Comparison of ENCODE assay signal across 35 mouse cellular contexts in genomic region chr7:43780241-43780640, GRCm38 (mm10). TPM values are rescaled to one million over a fixed set of nuclear protein-coding genes. Genes with fewer than 3 reads are reported as not detected.
DNase-seq lines count a peak whose midpoint lies in the region; ATAC-seq and TF ChIP-seq lines count a peak whose summit lies in the region.
"Had no signal": no experiment of that assay in that cellular context is flagged by ENCODE, and none has a peak within 500 bp of the region (broad histone marks: within the 10 kb centered on the region; RNA-seq: fewer than 3 reads in every experiment).

No protein-coding gene starts in this region.

- H3K9ac ChIP-seq in forebrain, embryonic 16.5 days (replicated peaks; ENCODE audit: low read depth, low read length): no peak overlapping the region
- H3K9ac ChIP-seq: forebrain, embryonic 12.5 days; hindbrain, embryonic 13.5 days; liver, embryonic 14.5 days; midbrain, embryonic 15.5 days had no signal

- no peak overlapping the region for H3K4me2 ChIP-seq in forebrain, embryonic 16.5 days (ENCODE audit: low read length)
- H3K4me2 ChIP-seq: forebrain, embryonic 12.5 days; heart, embryonic 11.5 days; hindbrain, embryonic 13.5 days; midbrain, embryonic 15.5 days had no signal

- peak overlapping the region; percentile 3; the same call in 1 of the 2 replicates for H3K27ac ChIP-seq in gastrocnemius, adult 2 months
- H3K27ac ChIP-seq in layer of hippocampus, adult 2 months: peak overlapping the region; percentile 57; the same call in 1 of the 2 replicates
- H3K27ac ChIP-seq in forebrain, embryonic 16.5 days (ENCODE audit: low read length): no peak overlapping the region
- H3K27ac ChIP-seq: forebrain, embryonic 12.5 days; hindbrain, embryonic 13.5 days; liver, embryonic 14.5 days; midbrain, embryonic 15.5 days had no signal

- no peaks in the 10 kb centered on the region for H3K9me3 ChIP-seq in forebrain, embryonic 16.5 days (ENCODE audit: control insufficient read depth, low read length)
- H3K9me3 ChIP-seq: forebrain, embryonic 12.5 days; hindbrain, embryonic 13.5 days; midbrain, embryonic 15.5 days had no signal

- no peaks in the 10 kb centered on the region for H3K36me3 ChIP-seq in forebrain, embryonic 16.5 days (ENCODE audit: control insufficient read depth, insufficient read depth)
- H3K36me3 ChIP-seq: forebrain, embryonic 12.5 days; hindbrain, embryonic 13.5 days; midbrain, embryonic 15.5 days had no signal

- intact Hi-C loops in gastrocnemius, adult 2 months (cut with DNase I): loop anchor here (5.0 kb wide), 1 partner anchor 98 kb away; no protein-coding TSS in a partner anchor

- TF ChIP-seq CTCF in gastrocnemius, adult 2 months (IDR thresholded peaks at IDR 0.05): no peak
- no peak for TF ChIP-seq CTCF in layer of hippocampus, adult 2 months (conservative IDR thresholded peaks at IDR 0.05)

- no peaks in the 10 kb centered on the region for H3K27me3 ChIP-seq in forebrain, embryonic 16.5 days (replicated peaks; ENCODE audit: control insufficient read depth, insufficient read depth, low read length)

- no peak for DNase-seq in gastrocnemius, adult 2 months
- no peak for DNase-seq in gastrocnemius, postnatal 10 days
- DNase-seq in layer of hippocampus, adult 2 months (ENCODE audit: low spot score in 2 of 2): no peak
- no peak for DNase-seq in layer of hippocampus, postnatal 10 days (ENCODE audit: low spot score in 2 of 2)
- DNase-seq in 3T3-L1 (ENCODE audit: low read depth, low spot score): peak; percentile 45
- DNase-seq in brain, adult 2 months (ENCODE audit: low read depth, low spot score): peak; percentile 41
- no peak for DNase-seq in adrenal gland, adult 8-10 months
- DNase-seq: adrenal gland, adult 2 months; cerebellum, adult 11 months; cerebellum, adult 9-10 months; cerebellum, postnatal 36 days; gastrocnemius, postnatal 25 days; heart, adult 18-20 months; heart, postnatal 4 days; kidney, adult 9 months; kidney, postnatal 25 days; left cerebral cortex, postnatal 4 days; liver; lung, adult 2 months; lung, postnatal 10 days; right cerebral cortex, postnatal 25 days had no signal

- 72% methylated on average over 6 of the region's 6 CpGs for WGBS in forebrain, embryonic 16.5 days

- peaks cover 5% of the 10 kb centered on the region; the same call in 1 of the 2 replicates for H3K4me1 ChIP-seq in forebrain, embryonic 16.5 days (replicated peaks; ENCODE audit: control insufficient read depth, insufficient read depth, low read length)

- H3K4me3 ChIP-seq in gastrocnemius, adult 2 months: no peak overlapping the region
- no peak overlapping the region for H3K4me3 ChIP-seq in layer of hippocampus, adult 2 months
- no peak overlapping the region for H3K4me3 ChIP-seq in forebrain, embryonic 16.5 days (replicated peaks; ENCODE audit: low read length)
- H3K4me3 ChIP-seq: forebrain, embryonic 12.5 days; hindbrain, embryonic 13.5 days; midbrain, embryonic 15.5 days had no signal

- no peak for ATAC-seq in forebrain, embryonic 16.5 days
- ATAC-seq: activated CD4-positive, CD25-positive, alpha-beta regulatory T cell, adult 4 months; CD4-positive, CD25-positive, alpha-beta regulatory T cell, adult 4 months; midbrain, embryonic 15.5 days had no signal

RNA-seq across cellular contexts. Expression of gene Klk10, which starts 0.6 kb away (rescaled TPM):
- 1 to 10 TPM in 1 of 2 experiments, under 1 TPM in 1; 0.69 to 1.4 TPM for total RNA-seq in gastrocnemius, adult 2 months (2021)
- total RNA-seq in gastrocnemius, postnatal 10 days (2021): under 1 TPM; 0.28 to 0.32 TPM
- total RNA-seq in layer of hippocampus, adult 2 months (2021): 1 to 10 TPM; 1.5 to 1.7 TPM
- total RNA-seq in layer of hippocampus, postnatal 10 days (2021): under 1 TPM; 0.31 to 0.43 TPM
- total RNA-seq in adrenal gland, adult 8-10 months (2022): under 1 TPM; 0.23 to 0.68 (median 0.52) TPM
- 0.35 TPM in 2 replicates for polyA plus RNA-seq in forebrain, embryonic 16.5 days (2015; fragmentation: Nextera tagmentation; extraction: Ambion mirVana)
- total RNA-seq: heart, postnatal 4 days; left cerebral cortex, adult 8-10 months; left cerebral cortex, postnatal 4 days had no signal
- polyA plus RNA-seq: forebrain, embryonic 12.5 days; hindbrain, embryonic 13.5 days; neural tube, embryonic 11.5 days had no signal

RNA-seq across cellular contexts. Expression of gene Klk11, which starts 5.8 kb away (rescaled TPM):
- under 1 TPM in 1 of 2 experiments, not detected in 1; 0.41 TPM for total RNA-seq in gastrocnemius, adult 2 months (2021)
- total RNA-seq in gastrocnemius, postnatal 10 days (2021): not detected
- not detected for total RNA-seq in layer of hippocampus, adult 2 months (2021)
- not detected for total RNA-seq in layer of hippocampus, postnatal 10 days (2021)
- total RNA-seq in adrenal gland, adult 8-10 months (2022): under 1 TPM in 1 of 4 experiments, not detected in 3; 0.32 TPM
- polyA plus RNA-seq in forebrain, embryonic 16.5 days (2015; fragmentation: Nextera tagmentation; extraction: Ambion mirVana): not detected in 2 replicates
- total RNA-seq: adrenal gland, adult 2 months; gastrocnemius, postnatal 25 days; heart, postnatal 4 days; layer of hippocampus, adult 18-20 months; layer of hippocampus, postnatal 25 days; left cerebral cortex, adult 8-10 months; left cerebral cortex, postnatal 4 days; neutrophil, adult 5-6 weeks had no signal
- polyA plus RNA-seq: adrenal gland, adult 2 months; forebrain, embryonic 12.5 days; heart, embryonic 11.5 days; hindbrain, embryonic 13.5 days; liver, embryonic 14.5 days; neural tube, embryonic 11.5 days had no signal

RNA-seq across cellular contexts. Expression of gene Klk9, which starts 11.4 kb away (rescaled TPM):
- total RNA-seq in gastrocnemius, adult 2 months (2021): not detected
- not detected for total RNA-seq in gastrocnemius, postnatal 10 days (2021)
- total RNA-seq in layer of hippocampus, adult 2 months (2021): not detected
- not detected for total RNA-seq in layer of hippocampus, postnatal 10 days (2021)
- total RNA-seq in adrenal gland, adult 8-10 months (2022): not detected
- polyA plus RNA-seq in forebrain, embryonic 16.5 days (2015; fragmentation: Nextera tagmentation; extraction: Ambion mirVana): 0.23 TPM in 1 of 2 replicates, not detected in the other
- total RNA-seq: adrenal gland, adult 2 months; gastrocnemius, postnatal 25 days; heart, adult 18-20 months; heart, postnatal 4 days; layer of hippocampus, adult 18-20 months; left cerebral cortex, adult 8-10 months; left cerebral cortex, postnatal 4 days; neutrophil, adult 5-6 weeks had no signal
- polyA plus RNA-seq: activated CD4-positive, CD25-positive, alpha-beta regulatory T cell, adult 4 months; adrenal gland, adult 2 months; CD4-positive, CD25-positive, alpha-beta regulatory T cell, adult 4 months; forebrain, embryonic 12.5 days; heart, embryonic 11.5 days; liver, embryonic 14.5 days; neural tube, embryonic 11.5 days had no signal

RNA-seq across cellular contexts. Expression of gene Klk12, which starts 11.5 kb away (rescaled TPM):
- total RNA-seq in gastrocnemius, adult 2 months (2021): not detected
- total RNA-seq in gastrocnemius, postnatal 10 days (2021): not detected
- total RNA-seq in layer of hippocampus, adult 2 months (2021): not detected
- not detected for total RNA-seq in layer of hippocampus, postnatal 10 days (2021)
- not detected for total RNA-seq in adrenal gland, adult 8-10 months (2022)
- polyA plus RNA-seq in forebrain, embryonic 16.5 days (2015; fragmentation: Nextera tagmentation; extraction: Ambion mirVana): not detected in 2 replicates
- total RNA-seq: adrenal gland, adult 2 months; gastrocnemius, postnatal 25 days; heart, adult 18-20 months; heart, postnatal 4 days; layer of hippocampus, adult 18-20 months; layer of hippocampus, postnatal 25 days; left cerebral cortex, adult 8-10 months; left cerebral cortex, postnatal 4 days; neutrophil, adult 5-6 weeks had no signal
- polyA plus RNA-seq: activated CD4-positive, CD25-positive, alpha-beta regulatory T cell, adult 4 months; adrenal gland, adult 2 months; CD4-positive, CD25-positive, alpha-beta regulatory T cell, adult 4 months; forebrain, embryonic 12.5 days; heart, embryonic 11.5 days; heart, embryonic 16.5 days; hindbrain, embryonic 13.5 days; liver, embryonic 14.5 days; midbrain, embryonic 15.5 days; neural tube, embryonic 11.5 days had no signal

RNA-seq across cellular contexts. Expression of gene Klk8, which starts 17.1 kb away (rescaled TPM):
- total RNA-seq in gastrocnemius, adult 2 months (2021): 1 to 10 TPM; 1.7 to 2.5 TPM
- total RNA-seq in gastrocnemius, postnatal 10 days (2021): 1 to 10 TPM; 2.0 to 2.2 TPM
- total RNA-seq in layer of hippocampus, adult 2 months (2021): 10 to 100 TPM; 25.2 to 27.6 TPM
- total RNA-seq in layer of hippocampus, postnatal 10 days (2021): 10 to 100 TPM; 23.5 to 25.0 TPM
- 1 to 10 TPM; 1.8 to 3.7 (median 3.2) TPM for total RNA-seq in adrenal gland, adult 8-10 months (2022)
- polyA plus RNA-seq in forebrain, embryonic 16.5 days (2015; fragmentation: Nextera tagmentation; extraction: Ambion mirVana): 5.8 and 6.8 TPM in 2 replicates

Comparison
In these comparisons a context has a peak if more than half of its experiments do, and no peak if none do; other contexts are left out.
1. DNase-seq: peak in 3T3-L1 (single experiment) and brain, adult 2 months (single experiment); none in gastrocnemius, adult 2 months (single experiment), gastrocnemius, postnatal 10 days (single experiment), layer of hippocampus, adult 2 months (0 of 2), layer of hippocampus, postnatal 10 days (0 of 2) and adrenal gland, adult 8-10 months (single experiment).